Mouse (Mus musculus) right cerebral cortex, postnatal 14 days (tissue): ENCODE data around the gene Fbxw2.
"Not testable (repeated sequence)": the region's sequence is repeated elsewhere in the genome, so short reads cannot be mapped to it uniquely, and the experiment has no call there.

ENCODE experiments used
- DNase-seq: peaks from one replicate; pipeline ENCODE4 v3.0.0; 2022

Fbxw2 gene

GRCm38 (mm10) chr2:34810775-34811174, 15.3 kb downstream of the Fbxw2 start:
- no peak for DNase-seq

GRCm38 (mm10) chr2:34809568-34809967, 16.5 kb downstream of the Fbxw2 start:
- no peak for DNase-seq

GRCm38 (mm10) chr2:34808057-34808456, 18.1 kb downstream of the Fbxw2 start:
- no peak for DNase-seq

- DNase-seq: no peak
Measured at GRCm38 (mm10) chr2:34805364-34805950, 20.7 kb downstream of the Fbxw2 start.

GRCm38 (mm10) chr2:34804815-34805214, 21.3 kb downstream of the Fbxw2 start:
- no peak for DNase-seq

GRCm38 (mm10) chr2:34804172-34804571, 21.9 kb downstream of the Fbxw2 start:
- DNase-seq: no peak

- no peak for DNase-seq
Measured at GRCm38 (mm10) chr2:34803746-34804145, 22.4 kb downstream of the Fbxw2 start.

- not testable (repeated sequence) for DNase-seq
Measured at GRCm38 (mm10) chr2:34802565-34803245, 23.4 kb downstream of the Fbxw2 start.

GRCm38 (mm10) chr2:34801516-34802482, 24.3 kb downstream of the Fbxw2 start:
- peak; percentile 97 for DNase-seq

- DNase-seq: no peak
Measured at GRCm38 (mm10) chr2:34800371-34800770, 25.7 kb downstream of the Fbxw2 start.

GRCm38 (mm10) chr2:34799357-34800256, 26.5 kb downstream of the Fbxw2 start, which contains the start of gene Rabepk:
TSS of gene Rabepk (minus strand) at chr2:34799912.
- DNase-seq: peak; percentile 65

- DNase-seq: no peak
Measured at GRCm38 (mm10) chr2:34795426-34795825, 30.7 kb downstream of the Fbxw2 start.

GRCm38 (mm10) chr2:34794511-34794910, 31.6 kb downstream of the Fbxw2 start:
- DNase-seq: no peak

GRCm38 (mm10) chr2:34792543-34792942, 33.6 kb downstream of the Fbxw2 start:
- DNase-seq: not testable (repeated sequence)

- DNase-seq: no peak
Measured at GRCm38 (mm10) chr2:34790282-34790681, 35.8 kb downstream of the Fbxw2 start.

- DNase-seq: no peak
Measured at GRCm38 (mm10) chr2:34784085-34784484, 42.0 kb downstream of the Fbxw2 start.

- DNase-seq: no peak
Measured at GRCm38 (mm10) chr2:34783064-34784020, 42.8 kb downstream of the Fbxw2 start.

GRCm38 (mm10) chr2:34777237-34777868, 48.8 kb downstream of the Fbxw2 start:
- DNase-seq: no peak

GRCm38 (mm10) chr2:34774493-34774892, 51.6 kb downstream of the Fbxw2 start:
- no peak for DNase-seq

- no peak for DNase-seq
Measured at GRCm38 (mm10) chr2:34773673-34774072, 52.4 kb downstream of the Fbxw2 start.
